8 mouse cellular contexts compared by ENCODE assay signal in the genomic region with DNA sequence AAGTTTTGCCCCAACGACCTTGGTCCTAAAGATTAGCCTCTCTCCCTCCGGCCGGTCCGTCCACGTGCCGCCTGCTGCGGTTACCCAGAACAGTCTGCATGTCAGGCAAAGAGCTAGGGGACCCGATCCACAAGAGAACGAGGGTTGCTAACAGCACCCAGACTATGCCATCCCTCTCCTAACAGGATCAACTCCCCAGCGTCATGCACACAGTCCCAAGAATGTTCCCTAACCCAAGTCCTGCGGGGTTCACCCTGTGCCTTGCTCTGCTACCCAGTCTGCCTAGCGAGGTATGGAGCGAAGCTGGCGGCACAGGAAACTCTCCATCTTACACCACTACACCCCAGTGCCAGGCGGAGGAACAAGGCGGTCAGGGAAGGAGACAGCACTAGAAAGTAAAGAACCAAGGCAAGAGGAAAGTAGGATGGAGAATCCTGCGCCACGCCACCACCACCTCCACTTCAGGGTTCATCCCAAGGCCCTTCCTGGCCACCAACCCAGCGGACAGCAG. TPM values are rescaled to one million over a fixed set of nuclear protein-coding genes. Genes with fewer than 3 reads are reported as not detected.
DNase-seq lines count a peak whose midpoint lies in the region; ATAC-seq and TF ChIP-seq lines count a peak whose summit lies in the region.

No protein-coding gene starts in this region.

- no peaks in the 10 kb centered on the region for H3K9me3 ChIP-seq in forebrain, embryonic 15.5 days
- H3K9me3 ChIP-seq in midbrain, embryonic 15.5 days, result no peaks in the 10 kb centered on the region

- ATAC-seq in forebrain, embryonic 15.5 days (replicated peaks), result peak; percentile 71
- ATAC-seq in midbrain, embryonic 15.5 days (replicated peaks), result peak; percentile 72

- WGBS in cerebellum, adult 2 months, result under 1% methylated on average over 19 of the region's 19 CpGs
- WGBS in forebrain, embryonic 15.5 days, result 0% methylated on average over 19 of the region's 19 CpGs
- WGBS in large intestine, adult 2 months, result under 1% methylated on average over 19 of the region's 19 CpGs
- under 1% methylated on average over 19 of the region's 19 CpGs for WGBS in midbrain, embryonic 15.5 days

- H3K4me2 ChIP-seq in forebrain, embryonic 15.5 days (replicated peaks), result peak overlapping the region; percentile 85
- peak overlapping the region; percentile 91 for H3K4me2 ChIP-seq in midbrain, embryonic 15.5 days

- no peaks in the 10 kb centered on the region for H3K36me3 ChIP-seq in forebrain, embryonic 15.5 days
- no peaks in the 10 kb centered on the region for H3K36me3 ChIP-seq in midbrain, embryonic 15.5 days (replicated peaks)

- no peak for DNase-seq in cerebellum, adult 2 months
- no peak for DNase-seq in cerebellum, adult 9-11 months
- DNase-seq in 3134 (ENCODE audit: extremely low read depth, insufficient read length, low spot score), result peak; percentile 53
- peak; percentile 59 for DNase-seq in adrenal gland, postnatal 25 days
- DNase-seq in large intestine, adult 2 months (ENCODE audit: low read depth, low spot score), result peak; percentile 14
- DNase-seq in Muller cell, postnatal 12 days (ENCODE audit: inconsistent ontology term), result no peak

- no peak for TF ChIP-seq CTCF in cerebellum, adult 2 months (IDR thresholded peaks at IDR 0.05; ENCODE audit: borderline replicate concordance, insufficient read depth, low read depth, low read length)

- peak overlapping the region; percentile 77 for H3K4me3 ChIP-seq in cerebellum, adult 2 months (replicated peaks; ENCODE audit: insufficient read depth, low read depth, low read length)
- H3K4me3 ChIP-seq in forebrain, embryonic 15.5 days, result peak overlapping the region; percentile 82
- H3K4me3 ChIP-seq in midbrain, embryonic 15.5 days, result peak overlapping the region; percentile 62

- TF ChIP-seq POLR2A in cerebellum, adult 2 months (IDR thresholded peaks at IDR 0.05; ENCODE audit: borderline replicate concordance, insufficient read depth, low read length), result no peak

- H3K27ac ChIP-seq in cerebellum, adult 2 months (ENCODE audit: insufficient read depth, low read length), result peak overlapping the region; percentile 89
- H3K27ac ChIP-seq in forebrain, embryonic 15.5 days (replicated peaks), result peak overlapping the region; percentile 96
- H3K27ac ChIP-seq in midbrain, embryonic 15.5 days, result peak overlapping the region; percentile 97

- no peaks in the 10 kb centered on the region for H3K4me1 ChIP-seq in cerebellum, adult 2 months (ENCODE audit: control insufficient read depth, insufficient read depth, low read length)
- H3K4me1 ChIP-seq in forebrain, embryonic 15.5 days, result peaks cover 30% of the 10 kb centered on the region
- peaks cover 25% of the 10 kb centered on the region for H3K4me1 ChIP-seq in midbrain, embryonic 15.5 days

- no peaks in the 10 kb centered on the region for H3K27me3 ChIP-seq in cerebellum, adult 2 months (ENCODE audit: control insufficient read depth, insufficient read depth, low read length)
- no peaks in the 10 kb centered on the region for H3K27me3 ChIP-seq in forebrain, embryonic 15.5 days
- H3K27me3 ChIP-seq in midbrain, embryonic 15.5 days (replicated peaks), result no peaks in the 10 kb centered on the region

- H3K9ac ChIP-seq in forebrain, embryonic 15.5 days (replicated peaks), result peak overlapping the region; percentile 90
- H3K9ac ChIP-seq in midbrain, embryonic 15.5 days, result peak overlapping the region; percentile 77

RNA-seq across cellular contexts. Expression of a gene that starts 0.9 kb away (rescaled TPM):
- 9.1 and 10.6 TPM in 2 replicates for polyA plus RNA-seq in cerebellum, adult 2 months (2012; rRNA removed)
- 42.9 and 48.4 TPM in 2 replicates for total RNA-seq in adrenal gland, postnatal 25 days (2021)
- 14.9 and 15.7 TPM in 2 replicates for polyA plus RNA-seq in forebrain, embryonic 15.5 days (2015; fragmentation: Nextera tagmentation; extraction: Ambion mirVana)
- 2.1 and 3.2 TPM in 2 replicates for polyA plus RNA-seq in large intestine, adult 2 months (2012; rRNA removed)
- 12.9 and 13.1 TPM in 2 replicates for polyA plus RNA-seq in midbrain, embryonic 15.5 days (2015; fragmentation: Nextera tagmentation; extraction: Ambion mirVana)

Comparison
In these comparisons a context has a peak if more than half of its experiments do, and no peak if none do; other contexts are left out.
1. DNase-seq: peak in 3134 (single experiment), adrenal gland, postnatal 25 days (single experiment) and large intestine, adult 2 months (single experiment); none in cerebellum, adult 2 months (0 of 2), cerebellum, adult 9-11 months (single experiment) and Muller cell, postnatal 12 days (single experiment).
2. Peak in every context shown above with its lines, with median percentiles within 50 percentile points of each other: H3K27ac ChIP-seq and H3K4me3 ChIP-seq.